Mouse (Mus musculus) heart, postnatal 0 days (tissue): ENCODE measurements around the gene Mpnd.

Experiments used
- CTCF ChIP-seq: IDR thresholded peaks from 2 replicates; pipeline ENCODE4 v1.5.1; 2016; ENCODE audit warnings: antibody characterized with exemption, control low read depth, low read depth
- EP300 ChIP-seq: IDR thresholded peaks from 2 replicates; pipeline ENCODE4 v1.6.1; 2016; ENCODE audit warnings: antibody characterized with exemption, low read depth

- TF ChIP-seq EP300 (no peak; the same call in 1 of the 2 replicates), CTCF (peak; percentile 17; the same call in 1 of the 2 replicates)
These were observed 3.8 kb downstream of the Mpnd start for GRCm38 (mm10) chr17:56009088-56009961.
